Mouse (Mus musculus) embryonic facial prominence, embryonic 12.5 days (tissue): ENCODE measurements at regions not wholly inside any gene's neighbourhood (a gene's known extent, or its start where the extent isn't known, plus 50 kb on each side); places are given as distances from the start of the nearest gene placed in this dataset.

Experiments
- ATAC-seq: fragments of 200-750 bp; cut with Nextera tagmentation; 2 replicates; pipeline ENCODE4 v1.8.0; 2017; ENCODE audit not compliant: insufficient number of reproducible peaks, insufficient read depth, low FRiP score, low TSS enrichment
- H3K27ac ChIP-seq: fragments of 300-500 bp; sonication (generic); 2 replicates; pipeline ENCODE4 v1.5.1; 2016; ENCODE audit warnings: mild to moderate bottlenecking
- H3K27me3 ChIP-seq: fragments of 300-500 bp; sonication (generic); 2 replicates; pipeline ENCODE4 v1.6.1; 2016; ENCODE audit warnings: mild to moderate bottlenecking, moderate library complexity
- H3K36me3 ChIP-seq: fragments of 300-500 bp; sonication (generic); 2 replicates; pipeline ENCODE4 v1.6.1; 2016; ENCODE audit warnings: mild to moderate bottlenecking
- H3K4me1 ChIP-seq: fragments of 300-500 bp; sonication (generic); 2 replicates; pipeline ENCODE4 v1.6.1; 2016
- H3K4me2 ChIP-seq: fragments of 300-500 bp; sonication (generic); replicated peaks from 2 replicates; pipeline ENCODE4 v1.6.1; 2016; ENCODE audit warnings: mild to moderate bottlenecking, moderate library complexity
- H3K4me3 ChIP-seq: fragments of 300-500 bp; sonication (generic); 2 replicates; pipeline ENCODE4 v1.5.1; 2016; ENCODE audit warnings: mild to moderate bottlenecking
- H3K9ac ChIP-seq: fragments of 300-500 bp; sonication (generic); 2 replicates; pipeline ENCODE4 v1.6.1; 2016; ENCODE audit warnings: mild to moderate bottlenecking, moderate library complexity
- H3K9me3 ChIP-seq: fragments of 300-500 bp; sonication (generic); 2 replicates; pipeline ENCODE4 v1.6.1; 2016; ENCODE audit warnings: mild to moderate bottlenecking, moderate library complexity
- WGBS: fragments of 180-500 bp; shearing (Covaris S2); methylation state at CpG from one replicate; pipeline ENCODE4 v1.1.7; 2016; 5-methylcytosine and 5-hydroxymethylcytosine counted together

GRCm38 (mm10) chr13:83732283-83733121, 228.7 kb downstream of the Mef2c start:
- H3K27me3 ChIP-seq = peaks cover 46% of the 10 kb centered on the region
- peak overlapping the region; percentile 33 for H3K4me3 ChIP-seq
- peak overlapping the region; percentile 64 for H3K27ac ChIP-seq
- H3K4me2 ChIP-seq = peak overlapping the region; percentile 24
- ATAC-seq = no peak
- H3K9ac ChIP-seq = 0 out of 2 replicates have a peak overlapping the region, but pooled peaks have one; percentile 17
- H3K4me1 ChIP-seq = no peaks in the 10 kb centered on the region
- WGBS = under 1% methylated on average over 31 of the region's 31 CpGs
- H3K9me3 ChIP-seq = no peaks in the 10 kb centered on the region
- H3K36me3 ChIP-seq = no peaks in the 10 kb centered on the region

- Histone ChIP-seq H3K27me3 (peaks cover 48% of the 10 kb centered on the region), H3K9ac (peak overlapping the region; percentile 17; the same call in 1 of the 2 replicates), H3K4me1 (no peaks in the 10 kb centered on the region), H3K9me3 (no peaks in the 10 kb centered on the region), H3K4me3 (peak overlapping the region; percentile 33), H3K36me3 (no peaks in the 10 kb centered on the region), H3K27ac (no peak overlapping the region), H3K4me2 (peak overlapping the region; percentile 11)
- ATAC-seq = no peak
- WGBS = 3% methylated on average over 24 of the region's 24 CpGs
Measured at GRCm38 (mm10) chr13:83733231-83733990, 229.6 kb downstream of the Mef2c start.

- no peaks in the 10 kb centered on the region for H3K4me1 ChIP-seq
- no peak overlapping the region for H3K27ac ChIP-seq
- H3K4me3 ChIP-seq = peak overlapping the region; percentile 33; the same call in 1 of the 2 replicates
- ATAC-seq = no peak
- H3K4me2 ChIP-seq = no peak overlapping the region; the same call in 1 of the 2 replicates
- no peaks in the 10 kb centered on the region for H3K9me3 ChIP-seq
- WGBS = 2% methylated on average over 1 of the region's 1 CpGs
- H3K36me3 ChIP-seq = no peaks in the 10 kb centered on the region
- 0 out of 2 replicates have a peak overlapping the region, but pooled peaks have one; percentile 5 for H3K9ac ChIP-seq
- H3K27me3 ChIP-seq = peaks cover 48% of the 10 kb centered on the region
Measured at GRCm38 (mm10) chr13:83733991-83734610, 230.3 kb downstream of the Mef2c start.

GRCm38 (mm10) chr13:83734656-83735055, 230.8 kb downstream of the Mef2c start:
- Histone ChIP-seq H3K9me3 (no peaks in the 10 kb centered on the region), H3K27ac (no peak overlapping the region), H3K4me1 (no peaks in the 10 kb centered on the region), H3K27me3 (peaks cover 49% of the 10 kb centered on the region), H3K4me2 (no peak overlapping the region), H3K4me3 (no peak overlapping the region), H3K36me3 (no peaks in the 10 kb centered on the region), H3K9ac (no peak overlapping the region)
- no peak for ATAC-seq
- 16% methylated on average over 1 of the region's 1 CpGs for WGBS

- Histone ChIP-seq H3K27me3 (peaks cover 51% of the 10 kb centered on the region), H3K4me1 (no peaks in the 10 kb centered on the region), H3K36me3 (no peaks in the 10 kb centered on the region), H3K4me3 (no peak overlapping the region), H3K9me3 (no peaks in the 10 kb centered on the region), H3K9ac (no peak overlapping the region), H3K4me2 (no peak overlapping the region), H3K27ac (no peak overlapping the region)
- no peak for ATAC-seq
- WGBS = 45% methylated on average over 1 of the region's 1 CpGs
Measured at GRCm38 (mm10) chr13:83735101-83735500, 231.3 kb downstream of the Mef2c start.

- no peak overlapping the region for H3K27ac ChIP-seq
- H3K36me3 ChIP-seq = no peaks in the 10 kb centered on the region
- no peaks in the 10 kb centered on the region for H3K9me3 ChIP-seq
- no peak for ATAC-seq
- H3K4me2 ChIP-seq = no peak overlapping the region
- 47% methylated on average over 10 of the region's 10 CpGs for WGBS
- peaks cover 48% of the 10 kb centered on the region for H3K27me3 ChIP-seq
- H3K4me3 ChIP-seq = no peak overlapping the region
- H3K4me1 ChIP-seq = no peaks in the 10 kb centered on the region
- H3K9ac ChIP-seq = no peak overlapping the region
Measured at GRCm38 (mm10) chr13:83735631-83736475, 232.0 kb downstream of the Mef2c start.

GRCm38 (mm10) chr13:83737031-83737825, 233.4 kb downstream of the Mef2c start:
- Histone ChIP-seq H3K9ac (no peak overlapping the region), H3K27me3 (peaks cover 46% of the 10 kb centered on the region), H3K4me3 (peak overlapping the region; percentile 20), H3K4me2 (peak overlapping the region; percentile 29; the same call in 1 of the 2 replicates), H3K36me3 (no peaks in the 10 kb centered on the region), H3K4me1 (no peaks in the 10 kb centered on the region), H3K27ac (peak overlapping the region; percentile 37; the same call in 1 of the 2 replicates), H3K9me3 (no peaks in the 10 kb centered on the region)
- 4% methylated on average over 9 of the region's 9 CpGs for WGBS
- no peak for ATAC-seq

- peak overlapping the region; percentile 37; the same call in 1 of the 2 replicates for H3K27ac ChIP-seq
- H3K4me3 ChIP-seq = peak overlapping the region; percentile 20
- H3K36me3 ChIP-seq = no peaks in the 10 kb centered on the region
- 1% methylated on average over 27 of the region's 27 CpGs for WGBS
- no peaks in the 10 kb centered on the region for H3K9me3 ChIP-seq
- peak overlapping the region; percentile 29; the same call in 1 of the 2 replicates for H3K4me2 ChIP-seq
- ATAC-seq = no peak
- peaks cover 42% of the 10 kb centered on the region for H3K27me3 ChIP-seq
- no peaks in the 10 kb centered on the region for H3K4me1 ChIP-seq
- H3K9ac ChIP-seq = no peak overlapping the region; the same call in 1 of the 2 replicates
Measured at GRCm38 (mm10) chr13:83737826-83738527, 234.1 kb downstream of the Mef2c start.

GRCm38 (mm10) chr13:83738528-83738981, 234.7 kb downstream of the Mef2c start:
- Histone ChIP-seq H3K27me3 (peaks cover 37% of the 10 kb centered on the region), H3K4me1 (no peaks in the 10 kb centered on the region), H3K27ac (no peak overlapping the region), H3K36me3 (no peaks in the 10 kb centered on the region), H3K9ac (no peak overlapping the region), H3K9me3 (no peaks in the 10 kb centered on the region), H3K4me3 (peak overlapping the region; percentile 20; the same call in 1 of the 2 replicates), H3K4me2 (peak overlapping the region; percentile 29; the same call in 1 of the 2 replicates)
- no peak for ATAC-seq
- 3% methylated on average over 12 of the region's 12 CpGs for WGBS

- Histone ChIP-seq H3K9ac (no peak overlapping the region), H3K4me1 (no peaks in the 10 kb centered on the region), H3K27me3 (peaks cover 38% of the 10 kb centered on the region), H3K4me2 (peak overlapping the region; percentile 29), H3K27ac (no peak overlapping the region), H3K36me3 (no peaks in the 10 kb centered on the region), H3K9me3 (no peaks in the 10 kb centered on the region), H3K4me3 (0 out of 2 replicates have a peak overlapping the region, but pooled peaks have one; percentile 13)
- no peak for ATAC-seq
- 10% methylated on average over 3 of the region's 3 CpGs for WGBS
Measured at GRCm38 (mm10) chr13:83739131-83739530, 235.3 kb downstream of the Mef2c start.
